Mouse (Mus musculus) hematopoietic stem cell, adult 5-6 weeks (primary cell): ENCODE data around the gene Zfp850. TPM values are rescaled to one million over a fixed set of nuclear protein-coding genes. Genes with fewer than 3 reads are reported as not detected.
A peak's percentile ranks its signal among the peaks of the same experiment; 100 is the strongest.
"Not testable (repeated sequence)": the region's sequence is repeated elsewhere in the genome, so short reads cannot be mapped to it uniquely, and the experiment has no call there.

Experiments used
- ATAC-seq, 2 experiments: fragments of 125-278 bp in 1 of 2; replicated peaks in 1 of 2; 2 replicates each; pipeline ENCODE4 v1.8.0; 2016 to 2017; ENCODE audit warnings: inconsistent platforms in 2 of 2, mild to moderate bottlenecking in 2 of 2, moderate number of reproducible peaks in 2 of 2, low read depth in 1 of 2, moderate TSS enrichment in 1 of 2; ENCODE audit not compliant: low FRiP score in 2 of 2, poor library complexity in 2 of 2, severe bottlenecking in 2 of 2, insufficient read depth in 1 of 2, low TSS enrichment in 1 of 2
- total RNA-seq: library from RNA; stranded (forward); fragments of 172-1452, 232-1000 nt; gene quantifications from 2 replicates; pipeline ENCODE4 v1.2.3, GENCODE M21; 2017

The Zfp850 gene
- 8.3 and 16.6 TPM in 2 replicates for total RNA-seq

GRCm38 (mm10) chr7:28013549-28014444, at the start of gene Zfp850:
TSS of gene Zfp850 (minus strand) at chr7:28014115.
- peak; percentile 89 to 90 for ATAC-seq

DNA sequence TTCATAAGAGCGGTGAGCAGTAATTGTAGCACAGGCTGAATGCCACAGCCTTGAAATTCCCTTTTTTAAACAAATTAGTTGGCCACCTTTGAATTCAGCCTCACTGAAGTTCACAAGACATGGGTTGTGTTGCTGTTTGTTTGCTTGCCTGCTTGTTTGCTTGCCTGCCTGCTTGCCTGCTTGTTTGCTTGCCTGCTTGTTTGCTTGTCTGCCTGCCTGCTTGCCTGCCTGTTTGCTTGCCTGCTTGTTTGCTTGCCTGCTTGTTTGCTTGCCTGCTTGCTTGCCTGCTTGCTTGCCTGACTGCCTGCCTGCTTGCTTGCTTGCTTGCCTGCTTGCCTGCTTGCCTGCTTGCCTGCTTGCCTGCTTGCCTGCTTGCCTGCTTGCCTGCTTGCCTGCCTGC, 46.1 kb upstream of the Zfp850 start:
- no peak for ATAC-seq

DNA sequence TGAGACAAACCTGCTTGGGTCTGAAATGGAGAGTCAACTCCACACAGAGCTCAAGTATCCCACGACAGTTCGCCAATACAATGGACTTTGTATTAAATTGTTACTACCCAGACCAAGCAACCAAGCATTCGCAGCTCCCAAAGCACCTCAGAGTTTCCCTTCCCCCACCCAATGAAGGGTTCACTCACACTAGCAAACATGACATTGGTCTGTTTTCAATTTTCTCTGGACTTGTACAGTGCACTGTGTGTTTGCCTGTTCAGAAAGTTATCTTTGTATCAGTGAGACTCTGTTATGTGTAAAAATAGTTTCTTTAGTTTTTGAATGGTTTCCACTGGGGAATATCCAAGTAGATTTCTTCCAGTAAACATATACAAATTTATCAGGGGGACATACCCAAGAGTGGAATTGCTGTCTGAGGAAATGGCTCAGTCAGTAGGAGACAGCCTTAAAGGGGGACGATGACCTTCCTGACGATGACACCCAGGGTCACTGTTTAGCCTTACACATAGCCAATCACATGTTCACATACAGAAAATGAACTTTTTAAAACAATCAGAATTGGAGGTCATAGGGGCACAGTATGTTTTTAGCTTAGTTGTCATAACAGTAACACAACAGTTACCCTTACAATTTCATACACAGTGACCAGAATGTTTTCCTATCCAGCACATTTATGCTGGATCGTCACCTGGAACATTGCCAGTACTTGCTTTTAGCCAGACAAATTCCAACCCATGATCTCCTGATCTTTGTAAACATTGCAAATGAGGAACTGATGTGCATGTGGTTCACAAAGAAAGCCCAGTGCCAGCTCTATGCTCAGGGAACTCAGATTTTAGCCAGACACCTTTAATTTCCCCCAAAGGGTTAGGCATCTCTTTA, 39.4 kb upstream of the Zfp850 start:
- no peak for ATAC-seq

DNA sequence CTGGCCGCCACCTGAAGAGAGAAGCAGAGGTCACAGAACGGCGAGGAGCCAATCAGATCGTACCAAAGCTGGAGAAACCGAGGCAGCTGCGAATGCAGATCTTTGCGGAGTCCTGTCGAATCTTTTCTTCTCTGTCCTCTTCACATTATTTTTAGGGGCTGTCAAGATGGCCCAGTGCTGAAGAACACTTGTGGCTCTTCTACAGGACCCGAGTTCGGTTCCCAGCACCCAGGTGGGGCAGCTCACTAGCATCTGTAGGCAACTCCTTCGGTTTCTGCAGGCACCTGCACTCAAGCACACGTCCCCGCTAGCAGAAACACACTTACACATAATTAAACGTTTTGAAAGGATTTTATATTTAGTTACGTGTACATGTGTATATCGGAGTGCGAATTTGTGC, 36.7 kb upstream of the Zfp850 start:
- no peak for ATAC-seq

- ATAC-seq, result peak; percentile 99 to 100
These were observed 35.8 kb upstream of the Zfp850 start, which contains the start of gene Psmc4 for GRCm38 (mm10) chr7:28049476-28050409. TSS of gene Psmc4 (minus strand) at chr7:28050101.

DNA sequence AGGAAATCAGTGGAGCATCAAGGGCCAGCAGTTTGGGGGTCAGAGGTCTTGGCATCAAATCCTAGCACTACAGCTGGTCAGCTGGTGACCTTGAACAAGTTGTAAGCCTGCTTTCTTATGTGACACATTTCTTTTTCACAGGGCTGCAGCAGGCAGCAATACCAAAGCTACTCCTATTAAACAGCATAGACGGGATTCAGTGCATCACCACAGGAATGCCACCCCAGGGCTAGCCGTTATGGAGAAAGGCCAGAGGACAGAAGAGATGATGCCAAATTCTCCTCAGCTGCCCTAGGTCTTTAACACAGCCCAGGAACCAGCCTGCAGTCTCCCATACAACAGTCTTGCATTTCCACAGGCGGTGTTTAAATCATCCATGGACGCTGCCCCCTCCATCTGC, 30.6 kb upstream of the Zfp850 start:
- ATAC-seq, result no peak

- no peak; a peak in 1 of 4 replicates for ATAC-seq
These were observed 513 bp upstream of the Zfp850 start for GRCm38 (mm10) chr7:28014445-28014810.

DNA sequence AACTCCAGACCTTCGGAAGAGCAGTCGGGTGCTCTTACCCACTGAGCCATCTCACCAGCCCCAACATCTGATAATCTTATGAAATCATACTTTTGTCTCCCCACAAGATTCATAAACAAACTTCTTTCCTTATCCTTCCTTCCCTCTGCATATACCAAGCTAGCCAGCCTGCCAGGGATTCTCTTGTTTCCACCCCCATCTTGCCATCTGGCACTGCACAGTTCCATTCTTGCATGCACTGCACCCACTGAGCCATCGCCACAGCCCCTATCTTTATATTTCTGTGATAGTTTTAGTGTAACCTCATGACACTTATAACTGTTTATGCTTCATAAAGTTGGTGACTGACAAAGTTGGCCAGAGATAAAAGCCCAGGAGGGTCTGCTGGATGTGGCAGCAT, 3.6 kb downstream of the Zfp850 start:
- ATAC-seq, result no peak

DNA sequence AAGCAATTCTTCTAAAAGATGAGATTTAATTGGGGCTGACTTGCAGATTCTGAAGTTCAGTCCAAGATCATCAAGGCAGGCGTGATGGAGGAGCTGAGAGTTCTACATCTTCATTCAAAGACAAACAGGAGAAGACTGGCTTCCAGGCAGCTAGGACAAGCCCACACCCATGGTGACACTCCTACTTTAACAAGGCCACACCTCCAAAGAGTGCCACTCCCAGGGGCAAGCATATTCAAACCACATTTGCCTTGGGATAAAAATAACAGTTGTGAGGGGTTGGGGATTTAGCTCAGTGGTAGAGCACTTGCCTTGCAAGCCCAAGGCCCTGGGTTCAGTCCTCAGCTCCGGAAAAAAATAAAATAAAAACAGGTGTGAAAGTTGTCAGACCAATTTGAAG, 31.7 kb downstream of the Zfp850 start:
- ATAC-seq, result no peak

DNA sequence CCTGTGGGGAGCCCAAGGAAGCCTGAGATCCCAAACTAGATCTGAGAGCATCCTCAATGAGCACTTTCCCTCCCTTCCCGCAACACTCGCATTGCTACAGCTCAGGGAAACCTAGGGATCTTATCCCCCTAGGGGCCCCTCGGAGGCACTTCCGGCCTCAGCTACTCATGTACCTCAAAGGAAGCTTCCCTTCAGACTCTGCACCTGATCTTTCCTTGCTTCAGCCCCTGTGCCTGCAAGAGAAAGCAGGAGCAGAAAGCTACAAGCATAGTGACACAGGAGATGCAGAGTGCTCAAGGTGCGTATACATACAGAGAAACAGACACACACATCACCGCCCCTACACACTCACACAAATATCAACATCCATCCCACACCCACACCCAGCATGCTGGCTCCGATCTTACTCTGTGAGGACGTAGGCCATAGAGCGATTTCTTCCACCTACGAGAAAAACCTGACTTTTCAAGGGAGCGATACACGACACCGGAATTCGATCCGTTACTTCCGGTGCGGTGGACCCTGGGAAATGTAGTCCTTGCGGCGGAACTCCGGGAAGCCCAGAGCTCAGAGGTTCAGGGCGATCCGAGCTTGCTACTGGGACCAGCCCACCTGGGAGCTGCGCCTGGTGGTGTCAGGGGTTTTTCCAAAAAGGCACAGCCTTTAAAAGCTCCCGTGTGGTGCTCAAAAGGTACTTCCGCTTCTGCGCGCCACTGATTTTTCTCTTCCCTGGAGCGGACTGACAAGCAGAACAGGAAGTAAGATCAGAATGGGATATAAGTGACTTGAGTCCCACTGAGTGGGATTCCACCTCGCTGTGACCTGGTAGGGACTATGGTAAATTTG, 35.0 kb downstream of the Zfp850 start, which contains the start of gene Zfp780b:
TSS of gene Zfp780b (minus strand) at position 489 of the 846 bp plus-strand sequence.
- peak; percentile 87 to 90 for ATAC-seq

DNA sequence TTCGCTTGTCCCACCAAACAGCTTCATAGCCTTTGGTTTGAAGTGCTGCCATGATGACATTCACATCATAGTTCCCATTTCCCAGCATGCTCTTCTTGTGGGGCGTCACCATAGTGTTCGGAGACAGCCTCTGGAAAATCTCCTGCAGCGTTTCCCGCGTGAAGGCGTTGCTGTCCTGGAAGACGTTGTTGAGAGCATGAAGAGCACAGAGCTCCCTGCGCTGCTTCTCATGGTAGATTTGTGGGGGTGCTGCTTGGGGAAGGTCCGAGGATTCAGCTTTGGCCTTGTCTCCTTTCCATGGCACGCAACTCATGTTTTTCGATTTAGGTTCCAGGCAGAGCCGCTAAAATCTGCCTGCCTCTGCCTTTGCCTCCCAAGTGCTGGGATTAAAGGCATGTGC, 64.5 kb downstream of the Zfp850 start:
- ATAC-seq, result not testable (repeated sequence)

GRCm38 (mm10) chr7:27941869-27942268, 72.0 kb downstream of the Zfp850 start:
- ATAC-seq, result 0 out of 4 replicates have a peak, but pooled peaks of 1 of the 2 experiments have one; percentile 32

Other genes starting within 250 kb of the Zfp850 start
- gene Zfp626, start 206.9 kb downstream of the Zfp850 start, total RNA-seq, result 9.0 and 10.3 TPM in 2 replicates
- gene Zfp59, start 175.5 kb downstream of the Zfp850 start, total RNA-seq, result 8.5 and 10.4 TPM in 2 replicates
- 7.0 and 14.1 TPM in 2 replicates for gene Zfp607a, start 156.6 kb downstream of the Zfp850 start, total RNA-seq
- 10.1 and 15.3 TPM in 2 replicates for gene Zfp974, start 84.7 kb downstream of the Zfp850 start, total RNA-seq
- gene Zfp780b, start 34.9 kb downstream of the Zfp850 start, total RNA-seq, result 18.0 and 23.6 TPM in 2 replicates
- gene Psmc4, start 36.0 kb upstream of the Zfp850 start, total RNA-seq, result 110 and 131 TPM in 2 replicates
- gene Fcgbp, start 57.1 kb upstream of the Zfp850 start, total RNA-seq, result not detected in 2 replicates
- not detected in 2 replicates for gene 9530053A07Rik, start 115.4 kb upstream of the Zfp850 start, total RNA-seq
- 162 and 213 TPM in 2 replicates for gene Fbl, start 155.6 kb upstream of the Zfp850 start, total RNA-seq
- 4.7 and 6.1 TPM in 2 replicates for gene Dyrk1b, start 165.4 kb upstream of the Zfp850 start, total RNA-seq